Mouse (Mus musculus): ENCODE results near the gene Cog1. TPM values are rescaled to one million over a fixed set of nuclear protein-coding genes. Genes with fewer than 3 reads are reported as not detected.
A peak's percentile ranks its signal among the peaks of the same experiment; 100 is the strongest.

Cog1 gene
- polyA plus RNA-seq, 1 experiment from 2014 or later: 35.0 TPM

DNA sequence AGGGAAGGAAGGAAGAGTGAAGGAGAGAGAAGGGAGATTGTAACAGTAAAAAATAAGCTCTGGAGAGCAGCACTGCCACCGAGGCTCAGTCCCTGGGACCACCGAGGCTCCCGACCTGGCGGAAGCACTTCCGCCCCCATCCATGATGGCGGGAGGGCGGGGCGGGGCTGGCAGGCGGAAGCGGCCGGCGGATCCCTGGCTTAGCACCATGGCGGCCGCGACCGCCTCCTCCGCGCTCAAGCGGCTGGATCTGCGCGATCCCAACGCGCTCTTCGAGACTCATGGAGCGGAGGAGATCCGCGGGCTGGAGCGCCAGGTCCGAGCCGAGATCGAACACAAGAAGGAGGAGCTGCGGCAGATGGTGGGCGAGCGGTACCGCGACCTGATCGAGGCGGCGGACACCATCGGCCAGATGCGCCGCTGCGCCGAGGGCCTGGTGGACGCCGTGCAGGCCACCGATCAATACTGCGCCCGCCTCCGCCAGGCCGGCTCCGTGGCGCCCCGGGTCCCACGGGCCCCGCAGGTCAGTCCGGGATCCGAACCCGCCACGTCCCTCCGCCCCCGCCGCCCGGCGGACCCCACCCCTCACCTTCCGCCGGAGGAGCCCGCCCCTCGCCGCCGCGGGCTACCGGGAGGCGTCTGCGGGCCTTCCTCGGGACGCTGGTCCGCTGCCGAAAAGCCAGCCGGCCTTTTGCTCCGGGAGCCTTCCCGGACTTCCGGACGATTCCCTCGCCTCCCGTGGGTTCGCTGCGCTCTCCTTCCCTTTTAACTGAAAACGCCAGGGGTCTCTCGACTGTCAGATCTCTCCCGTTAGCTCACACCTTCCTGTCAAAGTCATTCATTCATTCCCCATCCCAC, 613 bp downstream of the Cog1 start, which contains the start of gene Slc39a11:
Gene Slc39a11, minus strand, starts transcription at position 727 of the 858 bp plus-strand sequence.
- Histone ChIP-seq H3K27me3 (ENCODE audit: control insufficient read depth, insufficient read depth, low read length) (no peaks in the 10 kb centered on the region), H3K9me3 (ENCODE audit: control insufficient read depth, low read length) (no peaks in the 10 kb centered on the region), H3K4me1 (ENCODE audit: control insufficient read depth, insufficient read depth, low read length) (peaks cover 15% of the 10 kb centered on the region; the same call in 1 of the 2 replicates), H3K36me3 (ENCODE audit: control insufficient read depth, insufficient read depth, low read length) (peaks cover 26% of the 10 kb centered on the region), H3K27ac (ENCODE audit: low read depth, low read length) (peak within 1 kb of the TSS; percentile 95), H3K4me3 (ENCODE audit: low read depth, low read length) (peak within 1 kb of the TSS; percentile 98), H3K4me2 (ENCODE audit: low read depth, low read length) (peak within 1 kb of the TSS; percentile 62), H3K9ac (replicated peaks; ENCODE audit: low read depth, low read length) (peak within 1 kb of the TSS; percentile 90)
- peak; percentile 82 for ATAC-seq (ENCODE audit: low read depth)
- under 1% methylated on average over 74 of the region's 91 CpGs for WGBS

DNA sequence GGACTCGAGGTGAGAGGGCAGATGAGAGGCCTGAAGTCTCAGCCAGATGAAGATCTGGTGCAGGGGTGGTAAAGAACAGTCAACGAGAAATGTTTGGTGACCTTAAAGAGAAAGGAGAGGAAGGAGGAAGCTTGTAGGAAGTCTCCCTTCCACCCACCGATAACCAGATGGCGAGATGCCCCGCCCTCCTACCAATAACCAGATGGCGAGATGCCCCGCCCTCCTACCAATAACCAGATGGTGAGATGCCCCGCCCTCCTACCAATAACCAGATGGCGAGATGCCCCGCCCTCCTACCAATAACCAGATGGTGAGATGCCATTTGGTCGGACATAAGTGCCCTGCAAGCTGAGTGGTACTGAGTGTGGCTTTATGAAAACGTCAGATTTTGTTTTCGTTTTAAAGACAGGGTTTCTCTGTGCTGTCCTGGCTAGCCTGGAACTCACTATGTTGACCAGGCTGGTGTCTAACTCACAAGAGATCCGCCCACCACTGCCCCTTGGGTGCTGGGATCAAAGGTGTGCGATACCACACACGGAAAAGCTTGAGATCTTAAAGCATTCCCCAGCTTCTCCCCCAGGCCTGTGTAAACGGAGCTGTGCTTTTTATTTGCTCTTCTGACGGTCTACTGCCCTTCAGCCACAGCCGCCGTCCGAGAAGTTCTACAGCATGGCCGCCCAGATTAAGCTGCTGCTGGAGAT, 2.4 kb downstream of the Cog1 start:
- Histone ChIP-seq H3K36me3 (ENCODE audit: control insufficient read depth, insufficient read depth, low read length) (peaks cover 43% of the 10 kb centered on the region), H3K9me3 (ENCODE audit: control insufficient read depth, low read length) (no peaks in the 10 kb centered on the region), H3K27me3 (ENCODE audit: control insufficient read depth, insufficient read depth, low read length) (no peaks in the 10 kb centered on the region), H3K4me2 (ENCODE audit: low read depth, low read length) (no peak overlapping the region), H3K4me1 (ENCODE audit: control insufficient read depth, insufficient read depth, low read length) (peaks cover 15% of the 10 kb centered on the region; the same call in 1 of the 2 replicates), H3K9ac (replicated peaks; ENCODE audit: low read depth, low read length) (no peak overlapping the region), H3K27ac (ENCODE audit: low read depth, low read length) (no peak overlapping the region), H3K4me3 (ENCODE audit: low read depth, low read length) (no peak overlapping the region)
- 60% methylated on average over 22 of the region's 22 CpGs for WGBS
- no peak for ATAC-seq (ENCODE audit: low read depth)

DNA sequence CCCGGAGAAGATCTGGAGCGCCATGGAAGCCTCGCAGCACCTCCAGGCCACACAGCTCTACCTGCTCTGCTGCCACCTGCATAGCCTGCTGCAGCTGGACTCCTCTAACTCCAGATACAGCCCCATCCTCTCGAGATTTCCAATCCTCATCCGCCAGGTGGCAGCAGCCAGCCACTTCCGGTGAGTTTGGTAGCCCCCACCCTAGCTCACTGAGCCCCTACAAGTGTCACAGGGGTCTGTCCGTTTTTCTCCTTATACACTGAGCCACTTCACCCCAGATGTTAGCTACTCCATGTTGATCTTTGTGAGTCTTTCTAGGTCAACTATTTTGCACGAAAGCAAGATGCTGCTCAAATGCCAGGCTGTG, 2.9 kb downstream of the Cog1 start:
- peaks cover 15% of the 10 kb centered on the region; the same call in 1 of the 2 replicates for H3K4me1 ChIP-seq (ENCODE audit: control insufficient read depth, insufficient read depth, low read length)
- H3K27me3 ChIP-seq (ENCODE audit: control insufficient read depth, insufficient read depth, low read length): no peaks in the 10 kb centered on the region
- 53% methylated on average over 8 of the region's 8 CpGs for WGBS
- no peak overlapping the region for H3K4me2 ChIP-seq (ENCODE audit: low read depth, low read length)
- H3K27ac ChIP-seq (ENCODE audit: low read depth, low read length): no peak overlapping the region
- no peaks in the 10 kb centered on the region for H3K9me3 ChIP-seq (ENCODE audit: control insufficient read depth, low read length)
- no peak for ATAC-seq (ENCODE audit: low read depth)
- H3K9ac ChIP-seq (replicated peaks; ENCODE audit: low read depth, low read length): no peak overlapping the region
- H3K36me3 ChIP-seq (ENCODE audit: control insufficient read depth, insufficient read depth, low read length): peaks cover 48% of the 10 kb centered on the region
- no peak overlapping the region for H3K4me3 ChIP-seq (ENCODE audit: low read depth, low read length)

DNA sequence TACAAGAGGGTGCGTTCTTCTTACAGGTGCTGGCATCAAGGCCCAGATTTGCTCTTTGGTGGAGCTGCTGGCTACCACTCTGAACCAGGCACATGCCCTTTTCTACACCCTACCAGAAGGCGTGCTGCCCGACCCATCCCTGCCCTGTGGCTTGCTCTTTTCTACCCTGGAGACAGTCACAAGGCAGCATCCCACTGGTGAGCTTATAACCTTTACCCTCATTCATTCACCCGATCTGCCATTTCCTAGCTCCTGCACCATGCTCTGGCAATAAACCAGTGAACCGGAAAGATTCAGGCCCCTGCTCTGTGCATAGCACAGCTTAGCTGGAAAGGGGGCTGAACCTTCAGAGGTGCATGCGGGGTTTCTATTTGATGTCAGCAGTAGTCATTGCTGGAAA, 3.5 kb downstream of the Cog1 start:
- H3K4me1 ChIP-seq (ENCODE audit: control insufficient read depth, insufficient read depth, low read length): peaks cover 15% of the 10 kb centered on the region; the same call in 1 of the 2 replicates
- H3K36me3 ChIP-seq (ENCODE audit: control insufficient read depth, insufficient read depth, low read length): peaks cover 54% of the 10 kb centered on the region
- no peak overlapping the region for H3K9ac ChIP-seq (replicated peaks; ENCODE audit: low read depth, low read length)
- H3K9me3 ChIP-seq (ENCODE audit: control insufficient read depth, low read length): no peaks in the 10 kb centered on the region
- no peak overlapping the region for H3K27ac ChIP-seq (ENCODE audit: low read depth, low read length)
- no peak overlapping the region for H3K4me3 ChIP-seq (ENCODE audit: low read depth, low read length)
- no peak for ATAC-seq (ENCODE audit: low read depth)
- no peak overlapping the region for H3K4me2 ChIP-seq (ENCODE audit: low read depth, low read length)
- H3K27me3 ChIP-seq (ENCODE audit: control insufficient read depth, insufficient read depth, low read length): no peaks in the 10 kb centered on the region
- WGBS: 75% methylated on average over 6 of the region's 6 CpGs

DNA sequence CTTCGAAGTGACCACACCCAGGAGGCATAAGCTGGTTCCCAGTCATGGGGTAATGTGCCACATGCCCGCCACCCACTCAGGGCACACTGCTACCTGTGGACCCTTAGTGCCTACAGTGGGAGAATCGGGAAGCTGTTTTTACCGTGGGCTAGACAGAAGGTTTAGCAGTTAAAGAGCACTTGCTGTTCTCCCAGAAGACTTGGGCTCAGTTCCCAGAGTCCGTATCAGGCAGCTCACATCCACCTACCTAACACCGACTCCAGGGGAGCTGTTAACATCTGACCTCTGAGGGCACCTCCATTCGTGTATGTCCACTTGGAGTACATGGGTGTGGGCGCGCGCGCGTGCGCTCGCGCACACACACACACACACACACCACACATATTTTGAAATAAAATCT, 5.1 kb downstream of the Cog1 start:
- Histone ChIP-seq H3K36me3 (ENCODE audit: control insufficient read depth, insufficient read depth, low read length) (peaks cover 59% of the 10 kb centered on the region), H3K4me3 (ENCODE audit: low read depth, low read length) (no peak overlapping the region), H3K9ac (replicated peaks; ENCODE audit: low read depth, low read length) (no peak overlapping the region), H3K27ac (ENCODE audit: low read depth, low read length) (no peak overlapping the region), H3K27me3 (ENCODE audit: control insufficient read depth, insufficient read depth, low read length) (no peaks in the 10 kb centered on the region), H3K4me1 (ENCODE audit: control insufficient read depth, insufficient read depth, low read length) (peaks cover 11% of the 10 kb centered on the region; the same call in 1 of the 2 replicates), H3K4me2 (ENCODE audit: low read depth, low read length) (no peak overlapping the region), H3K9me3 (ENCODE audit: control insufficient read depth, low read length) (no peaks in the 10 kb centered on the region)
- WGBS: 93% methylated on average over 15 of the region's 15 CpGs
- no peak for ATAC-seq (ENCODE audit: low read depth)

DNA sequence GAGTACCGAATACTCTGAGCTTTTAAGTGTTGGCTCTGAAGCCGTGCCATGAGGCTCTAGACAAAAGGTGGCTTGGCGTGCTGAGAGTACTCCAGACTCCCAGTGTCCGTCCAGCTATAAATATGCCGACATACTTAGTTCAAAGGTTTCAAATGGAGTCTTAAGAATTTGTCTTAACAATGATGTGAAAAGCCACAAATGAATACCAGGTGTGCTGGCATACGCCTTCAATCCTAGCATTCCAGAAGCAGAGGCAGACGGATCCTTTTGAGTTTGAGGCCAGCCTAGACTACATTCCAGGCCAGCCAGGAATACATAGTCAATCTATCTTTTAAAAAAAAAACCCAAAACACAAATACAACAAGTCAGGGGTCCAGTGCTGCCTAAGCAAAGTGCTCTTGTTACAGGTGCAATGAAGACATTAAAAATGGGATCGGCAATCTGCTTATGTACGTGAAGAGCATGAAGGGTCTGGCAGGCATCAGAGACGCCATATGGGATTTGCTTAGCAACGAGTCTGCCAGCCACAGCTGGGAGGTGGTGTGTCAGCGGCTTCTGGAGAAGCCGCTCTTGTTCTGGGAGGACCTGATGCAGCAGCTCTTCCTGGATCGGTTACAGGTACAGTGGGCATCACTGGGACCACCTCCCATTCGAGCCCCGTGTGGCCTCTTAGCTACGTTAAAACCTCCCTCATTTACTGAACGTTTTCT, 5.7 kb downstream of the Cog1 start:
- Histone ChIP-seq H3K27me3 (ENCODE audit: control insufficient read depth, insufficient read depth, low read length) (no peaks in the 10 kb centered on the region), H3K27ac (ENCODE audit: low read depth, low read length) (no peak overlapping the region), H3K9ac (replicated peaks; ENCODE audit: low read depth, low read length) (no peak overlapping the region), H3K4me3 (ENCODE audit: low read depth, low read length) (no peak overlapping the region), H3K4me1 (ENCODE audit: control insufficient read depth, insufficient read depth, low read length) (peaks cover 11% of the 10 kb centered on the region; the same call in 1 of the 2 replicates), H3K4me2 (ENCODE audit: low read depth, low read length) (no peak overlapping the region), H3K9me3 (ENCODE audit: control insufficient read depth, low read length) (no peaks in the 10 kb centered on the region), H3K36me3 (ENCODE audit: control insufficient read depth, insufficient read depth, low read length) (peaks cover 64% of the 10 kb centered on the region)
- WGBS: 81% methylated on average over 18 of the region's 18 CpGs
- ATAC-seq (ENCODE audit: low read depth): no peak

DNA sequence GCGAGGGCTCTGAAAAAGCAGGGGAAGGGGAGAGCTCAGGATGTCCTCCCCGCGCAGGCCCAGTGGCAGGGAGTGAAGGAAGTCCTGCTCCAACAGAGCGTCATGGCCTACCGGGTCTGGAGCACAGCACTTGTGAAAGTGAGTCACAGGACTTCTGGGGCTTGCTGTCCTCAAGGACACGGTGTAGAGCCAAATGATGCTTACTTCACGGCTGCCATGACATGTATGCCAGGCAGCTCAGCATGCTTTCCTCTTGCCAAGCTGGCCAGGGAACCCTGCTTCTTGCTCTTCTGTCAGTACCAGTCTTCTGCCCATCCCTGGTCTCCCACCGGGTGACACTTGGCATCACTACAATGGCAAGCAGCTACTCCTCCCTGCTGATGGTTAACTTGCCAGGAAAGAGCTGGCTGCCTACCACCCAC, 7.6 kb downstream of the Cog1 start:
- peaks cover 73% of the 10 kb centered on the region for H3K36me3 ChIP-seq (ENCODE audit: control insufficient read depth, insufficient read depth, low read length)
- H3K9me3 ChIP-seq (ENCODE audit: control insufficient read depth, low read length): no peaks in the 10 kb centered on the region
- WGBS: 84% methylated on average over 8 of the region's 8 CpGs
- H3K4me2 ChIP-seq (ENCODE audit: low read depth, low read length): no peak overlapping the region
- no peak overlapping the region for H3K9ac ChIP-seq (replicated peaks; ENCODE audit: low read depth, low read length)
- H3K4me1 ChIP-seq (ENCODE audit: control insufficient read depth, insufficient read depth, low read length): no peaks in the 10 kb centered on the region
- ATAC-seq (ENCODE audit: low read depth): peak; percentile 38; the same call in 1 of the 2 replicates
- H3K27me3 ChIP-seq (ENCODE audit: control insufficient read depth, insufficient read depth, low read length): no peaks in the 10 kb centered on the region
- H3K27ac ChIP-seq (ENCODE audit: low read depth, low read length): no peak overlapping the region
- H3K4me3 ChIP-seq (ENCODE audit: low read depth, low read length): no peak overlapping the region

DNA sequence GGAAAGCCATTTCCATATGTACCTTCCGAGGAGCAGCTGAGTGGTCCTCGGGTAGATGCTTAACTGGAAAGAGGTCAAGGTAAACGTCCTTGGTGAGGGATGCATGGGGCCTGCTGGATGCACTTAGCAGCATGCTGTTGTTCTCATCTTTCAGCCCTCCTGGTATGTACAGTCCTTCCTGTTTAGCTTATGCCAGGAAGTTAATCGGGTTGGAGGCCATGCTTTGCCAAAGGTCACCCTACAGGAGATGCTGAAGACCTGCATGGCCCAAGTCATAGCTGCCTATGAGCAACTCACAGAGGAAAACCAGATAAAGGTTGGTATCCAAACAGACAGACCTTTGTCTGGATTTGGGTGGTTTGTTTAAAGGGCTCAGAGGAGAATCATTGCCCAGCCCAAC, 8.3 kb downstream of the Cog1 start:
- Histone ChIP-seq H3K36me3 (ENCODE audit: control insufficient read depth, insufficient read depth, low read length) (peaks cover 77% of the 10 kb centered on the region), H3K4me3 (ENCODE audit: low read depth, low read length) (no peak overlapping the region), H3K4me1 (ENCODE audit: control insufficient read depth, insufficient read depth, low read length) (no peaks in the 10 kb centered on the region), H3K9ac (replicated peaks; ENCODE audit: low read depth, low read length) (0 out of 2 replicates have a peak overlapping the region, but pooled peaks have one; percentile 11), H3K4me2 (ENCODE audit: low read depth, low read length) (no peak overlapping the region), H3K27ac (ENCODE audit: low read depth, low read length) (no peak overlapping the region), H3K9me3 (ENCODE audit: control insufficient read depth, low read length) (no peaks in the 10 kb centered on the region), H3K27me3 (ENCODE audit: control insufficient read depth, insufficient read depth, low read length) (no peaks in the 10 kb centered on the region)
- ATAC-seq (ENCODE audit: low read depth): no peak
- WGBS: 77% methylated on average over 4 of the region's 4 CpGs

Data from neural tube, embryonic 14.5 days (tissue).